Mouse (Mus musculus) A20 (cell line): ENCODE results near the gene Rad51d.
"Not testable (repeated sequence)": the region's sequence is repeated elsewhere in the genome, so short reads cannot be mapped to it uniquely, and the experiment has no call there.

Experiments used
- DNase-seq: peaks from one replicate; pipeline ENCODE4 v3.0.0-alpha.2; 2011; ENCODE audit warnings: low read depth, low spot score

Gene Rad51d

GRCm38 (mm10) chr11:82890342-82890762 lies at the start of gene Rad51d:
TSS of gene Rad51d (minus strand) at chr11:82890614.
- DNase-seq = peak; percentile 95

DNA sequence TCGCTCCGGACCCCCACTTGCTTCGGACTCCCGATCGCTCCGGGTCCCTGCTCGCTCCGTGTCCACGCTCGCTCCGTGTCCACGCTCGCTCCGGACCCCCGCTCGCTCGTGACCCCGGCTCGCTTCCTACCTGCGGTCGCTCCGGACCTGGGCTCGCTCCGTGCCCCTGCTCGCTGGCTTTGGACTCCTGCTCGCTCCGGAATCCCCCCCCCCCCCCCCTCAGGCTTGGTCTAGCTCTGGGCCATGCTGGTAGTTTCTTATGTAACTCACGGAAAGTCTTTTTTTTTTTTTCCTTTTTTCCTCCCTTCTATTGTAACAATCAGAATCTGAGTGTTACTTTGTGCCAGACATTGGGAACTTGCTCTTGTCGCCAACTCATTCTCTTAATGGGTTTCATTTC lies 42.8 kb upstream of the Rad51d start:
- no peak for DNase-seq

DNA sequence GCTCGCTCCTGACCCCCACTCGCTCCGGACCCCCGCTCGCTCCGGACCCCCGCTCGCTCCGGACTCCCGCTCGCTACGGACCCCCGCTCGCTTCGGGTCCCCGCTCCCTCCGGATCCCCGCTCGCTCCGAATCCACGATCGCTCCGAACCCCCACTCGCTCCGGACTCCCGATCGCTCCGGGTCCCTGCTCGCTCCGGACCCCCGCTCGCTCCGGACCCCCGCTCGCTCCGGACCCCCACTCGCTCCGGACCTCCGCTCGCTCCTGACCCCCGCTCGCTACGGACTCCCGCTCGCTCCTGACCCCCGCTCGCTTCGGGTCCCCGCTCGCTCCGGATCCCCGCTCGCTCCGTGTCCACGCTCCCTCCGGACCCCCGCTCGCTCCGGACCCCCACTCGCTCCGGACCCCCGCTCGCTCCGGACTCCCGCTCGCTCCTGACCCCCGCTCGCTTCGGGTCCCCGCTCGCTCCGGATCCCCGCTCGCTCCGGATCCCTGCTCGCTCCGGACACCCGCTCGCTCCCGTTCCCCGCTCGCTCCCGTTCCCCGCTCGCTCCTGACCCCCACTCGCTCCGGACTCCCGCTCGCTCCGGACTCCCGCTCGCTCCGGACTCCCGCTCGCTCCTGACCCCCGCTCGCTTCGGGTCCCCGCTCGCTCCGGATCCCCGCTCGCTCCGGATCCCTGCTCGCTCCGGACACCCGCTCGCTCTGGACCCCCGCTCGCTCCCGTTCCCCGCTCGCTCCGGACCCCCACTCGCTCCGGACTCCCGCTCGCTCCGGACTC lies 41.4 kb upstream of the Rad51d start:
- not testable (repeated sequence) for DNase-seq

GRCm38 (mm10) chr11:82931161-82931560 lies 40.7 kb upstream of the Rad51d start:
- DNase-seq = not testable (repeated sequence)

DNA sequence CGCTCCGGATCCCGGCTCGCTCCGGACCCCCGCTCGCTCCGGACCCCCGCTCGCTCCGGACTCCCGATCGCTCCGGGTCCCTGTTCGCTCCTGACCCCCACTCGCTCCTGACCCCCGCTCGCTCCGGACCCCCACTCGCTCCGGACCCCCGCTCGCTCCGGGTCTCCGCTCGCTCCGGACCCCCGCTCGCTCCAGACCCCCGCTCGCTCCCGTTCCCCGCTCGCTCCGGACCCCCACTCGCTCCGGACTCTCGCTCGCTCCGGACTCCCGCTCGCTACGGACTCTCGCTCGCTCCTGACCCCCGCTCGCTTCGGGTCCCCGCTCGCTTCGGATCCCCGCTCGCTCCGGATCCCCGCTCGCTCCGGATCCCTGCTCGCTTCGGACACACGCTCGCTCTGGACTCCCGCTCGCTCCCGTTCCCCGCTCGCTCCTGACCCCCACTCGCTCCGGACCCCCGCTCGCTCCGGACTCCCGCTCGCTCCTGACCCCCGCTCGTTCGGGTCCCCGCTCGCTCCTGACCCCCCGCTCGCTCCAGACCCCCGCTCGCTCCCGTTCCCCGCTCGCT lies 40.1 kb upstream of the Rad51d start:
- not testable (repeated sequence) for DNase-seq

DNA sequence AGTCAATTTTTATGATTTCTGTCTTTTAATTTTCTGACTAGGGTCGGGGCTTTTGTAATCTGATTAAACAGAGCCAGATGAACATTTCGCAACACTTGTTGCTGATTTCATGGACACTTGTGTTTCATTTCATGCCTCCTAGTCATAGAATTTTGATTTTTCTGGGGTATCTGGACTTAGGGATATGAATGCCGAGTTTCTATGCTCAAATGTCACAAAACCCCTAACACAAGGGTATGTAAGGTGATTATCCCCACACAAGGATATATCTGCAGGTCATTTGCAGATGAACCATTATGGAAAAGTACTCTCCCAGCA lies 39.2 kb upstream of the Rad51d start:
- no peak for DNase-seq

GRCm38 (mm10) chr11:82928897-82929632 lies 38.7 kb upstream of the Rad51d start:
- no peak for DNase-seq

- not testable (repeated sequence) for DNase-seq
Observed at GRCm38 (mm10) chr11:82923910-82924309, 33.5 kb upstream of the Rad51d start.

DNA sequence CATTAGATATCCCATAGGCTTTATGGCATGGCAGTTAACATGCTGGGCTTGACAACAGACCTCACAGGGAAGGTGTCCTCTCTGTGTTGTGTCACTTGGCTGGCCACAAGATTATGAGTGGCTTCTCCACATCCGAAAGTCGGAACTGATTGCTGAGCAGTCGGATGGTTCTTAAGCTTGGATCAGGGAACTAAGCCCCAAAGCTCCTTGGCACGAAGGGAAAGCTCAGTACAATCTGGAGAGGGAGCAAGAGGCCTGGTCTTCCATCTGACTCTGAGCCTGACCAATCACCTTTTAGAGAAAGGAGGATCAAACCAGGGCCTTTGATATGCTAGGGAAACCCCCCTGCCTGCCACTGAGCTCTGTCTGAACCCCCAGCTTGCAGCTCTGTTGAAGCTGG lies 31.3 kb upstream of the Rad51d start:
- DNase-seq = no peak

DNA sequence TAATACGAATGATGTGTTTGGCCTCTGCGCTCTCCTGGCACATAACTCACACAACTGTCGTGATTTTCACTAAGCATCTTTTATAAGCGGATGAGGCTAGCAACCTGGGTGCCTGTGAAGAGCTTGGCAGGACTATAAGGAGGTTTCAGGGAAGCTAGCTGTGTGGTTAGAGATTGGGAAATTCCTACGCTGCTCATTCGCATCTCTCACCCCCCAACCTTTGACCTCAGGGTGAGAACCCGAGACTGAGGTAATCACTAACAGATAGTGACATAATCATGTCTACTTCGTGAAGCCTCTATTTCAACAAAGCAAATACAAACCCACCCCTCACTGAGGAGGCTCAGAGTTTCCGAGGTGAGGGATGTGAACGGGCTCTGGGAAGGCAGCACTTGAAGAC lies 30.4 kb upstream of the Rad51d start:
- DNase-seq = no peak

DNA sequence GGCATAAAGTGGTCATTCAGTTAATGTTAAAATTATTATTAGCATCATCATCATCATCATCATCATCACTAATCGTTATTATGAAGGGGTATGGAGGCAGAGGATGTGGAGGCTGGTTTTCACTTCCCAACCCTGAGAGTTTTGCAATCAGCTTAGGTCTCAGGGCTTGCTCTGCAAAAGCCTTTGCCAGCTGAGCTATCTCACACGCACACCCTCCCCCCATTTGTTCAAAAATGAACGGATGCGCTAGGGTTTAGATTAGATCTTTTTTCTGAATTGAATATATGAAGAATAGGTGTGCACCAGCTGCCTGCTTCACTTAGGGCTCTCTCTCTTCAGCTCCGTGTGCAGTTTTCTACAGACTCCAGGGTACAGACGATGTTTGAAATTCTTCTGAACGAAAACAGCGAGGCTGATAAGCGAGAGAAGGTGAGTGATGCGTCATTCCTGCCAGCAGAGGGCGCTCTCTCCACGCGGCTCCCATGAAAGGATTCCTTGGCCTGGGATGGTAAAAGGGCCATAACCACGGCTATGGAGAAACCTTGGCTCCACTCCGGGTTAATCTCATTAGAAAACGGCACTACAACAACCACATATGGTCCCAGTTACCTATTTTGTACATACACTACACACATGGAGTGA lies 24.4 kb upstream of the Rad51d start:
- DNase-seq = peak; percentile 71

DNA sequence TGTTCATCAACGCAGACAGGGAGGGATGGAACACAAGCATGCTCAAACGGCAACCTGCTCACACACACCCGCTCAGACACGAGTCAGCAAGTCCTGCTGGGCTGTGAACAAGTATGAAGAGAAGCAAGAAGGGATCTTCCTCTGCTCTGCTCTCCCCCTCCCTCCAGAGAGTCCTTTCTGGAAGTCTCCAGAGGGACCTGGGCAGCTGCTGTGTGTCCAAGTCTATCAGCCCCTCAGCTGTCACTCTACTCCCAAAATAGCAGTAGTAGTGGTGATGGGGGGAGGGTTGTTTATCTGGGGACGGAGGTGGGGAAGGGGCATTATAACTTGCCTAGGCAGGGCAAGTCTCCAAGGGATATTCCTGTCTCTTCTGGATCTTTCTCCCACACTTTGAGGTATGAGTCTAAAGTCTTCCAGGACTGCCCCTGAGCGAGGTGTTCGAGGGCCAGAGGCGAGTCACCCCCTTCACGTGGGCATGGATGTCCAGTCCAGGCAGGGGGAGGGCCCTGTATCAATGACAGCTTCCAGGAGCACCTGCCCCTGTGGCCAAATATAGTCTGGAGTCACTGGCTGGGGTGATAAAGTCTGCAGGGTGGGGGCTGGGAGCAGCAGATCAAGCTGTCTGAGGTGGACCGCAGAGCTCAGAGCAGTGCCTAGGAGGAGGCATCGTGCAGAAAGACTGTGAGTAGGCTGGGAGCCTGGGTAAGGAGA lies 20.4 kb upstream of the Rad51d start:
- no peak for DNase-seq

DNA sequence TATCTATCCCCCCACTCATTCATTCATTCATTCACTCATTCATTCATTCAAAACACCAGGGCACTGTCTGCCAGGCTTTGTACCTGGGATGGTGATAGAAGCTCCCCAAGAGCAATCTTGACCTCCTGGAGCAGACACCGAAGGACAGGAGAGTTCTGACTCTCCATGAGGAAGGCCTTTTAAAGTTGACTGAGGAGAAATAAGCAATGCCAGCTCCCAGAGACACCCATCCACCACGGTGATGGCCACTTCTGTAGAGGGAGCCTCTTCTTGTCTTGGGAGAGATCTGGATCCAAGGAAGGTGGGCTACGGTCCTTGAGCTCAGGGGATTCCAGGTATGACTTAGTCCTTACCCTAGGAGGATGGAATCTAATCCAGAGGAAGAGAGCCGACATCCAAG lies 19.8 kb upstream of the Rad51d start, which contains the start of gene Unc45b:
Gene Unc45b (plus strand): TSS at position 301 of the 400 bp plus-strand sequence.
- no peak for DNase-seq

GRCm38 (mm10) chr11:82908608-82908989 lies 18.2 kb upstream of the Rad51d start:
- no peak for DNase-seq

DNA sequence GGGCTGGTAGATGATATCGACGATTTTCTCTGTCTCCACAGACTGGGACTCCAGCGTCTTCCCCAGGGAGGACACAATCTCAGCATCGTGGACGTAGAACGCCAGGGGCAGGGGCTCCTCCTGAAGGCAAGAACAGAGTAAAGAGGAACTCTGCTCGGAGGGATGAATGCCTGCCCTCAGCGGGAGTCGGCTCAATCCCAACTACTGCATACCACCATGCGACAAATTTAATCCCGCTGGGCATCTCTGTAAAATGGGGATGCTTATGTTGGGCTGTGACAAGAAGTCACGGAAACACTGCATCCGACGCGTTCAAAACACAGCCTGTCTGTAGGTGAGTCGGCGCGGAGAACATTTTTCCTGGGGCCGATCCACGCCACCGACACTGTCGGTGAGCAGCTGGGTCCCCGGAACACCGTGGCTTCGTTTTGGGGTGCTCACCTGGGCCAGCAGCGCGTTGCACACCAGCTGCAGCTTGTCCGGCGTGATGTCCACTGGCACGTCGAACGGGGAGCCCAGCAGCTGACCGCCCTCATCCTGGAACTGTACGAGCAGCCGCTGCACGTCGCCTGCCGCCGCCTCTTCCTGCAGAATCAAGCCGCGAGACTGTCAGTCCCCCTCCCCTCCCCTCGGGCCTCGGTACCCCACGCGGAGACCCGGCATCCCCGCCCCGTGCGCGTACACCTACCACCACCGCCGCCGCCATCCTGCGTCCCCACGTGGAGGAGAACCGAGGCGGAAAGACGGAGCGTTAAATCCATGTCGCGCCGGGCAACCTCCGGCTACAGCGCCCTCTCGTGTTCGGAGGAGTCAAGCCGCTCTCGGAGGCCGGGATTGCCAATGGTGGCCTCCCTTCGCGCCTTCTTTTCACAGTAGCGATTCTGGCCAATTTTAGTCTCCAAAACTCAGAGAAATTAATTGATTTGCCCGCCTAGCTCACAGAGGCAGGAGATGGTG lies 17.5 kb upstream of the Rad51d start, which contains the start of gene Nle1:
Gene Nle1 (minus strand): TSS at position 761 of the 957 bp plus-strand sequence.
- DNase-seq = peak; percentile 93

GRCm38 (mm10) chr11:82905816-82906215 lies 15.4 kb upstream of the Rad51d start:
- DNase-seq = no peak

DNA sequence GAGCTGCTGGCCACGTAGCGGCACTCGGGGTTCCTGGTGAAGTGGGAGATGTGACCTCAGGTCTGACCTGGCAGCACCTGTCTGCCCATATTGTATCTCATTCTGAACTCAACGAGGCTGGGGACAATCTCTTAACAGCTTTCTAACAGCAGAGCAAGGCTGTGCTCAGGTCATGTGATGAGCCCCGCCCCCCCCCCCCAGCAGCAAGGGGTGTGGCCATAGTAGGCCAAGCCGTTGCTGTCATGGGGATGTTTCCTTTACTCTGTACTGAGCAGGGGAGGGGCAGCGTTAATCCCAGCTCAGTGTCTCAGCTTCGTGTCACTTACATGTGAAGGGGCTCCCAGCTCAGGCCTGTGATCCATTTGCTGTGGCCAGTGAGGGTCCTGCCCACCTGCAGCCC lies 14.5 kb upstream of the Rad51d start:
- no peak for DNase-seq

GRCm38 (mm10) chr11:82901606-82902310 lies 11.3 kb upstream of the Rad51d start:
- no peak for DNase-seq

- DNase-seq = no peak
Observed at GRCm38 (mm10) chr11:82899720-82900119, 9.3 kb upstream of the Rad51d start.

DNA sequence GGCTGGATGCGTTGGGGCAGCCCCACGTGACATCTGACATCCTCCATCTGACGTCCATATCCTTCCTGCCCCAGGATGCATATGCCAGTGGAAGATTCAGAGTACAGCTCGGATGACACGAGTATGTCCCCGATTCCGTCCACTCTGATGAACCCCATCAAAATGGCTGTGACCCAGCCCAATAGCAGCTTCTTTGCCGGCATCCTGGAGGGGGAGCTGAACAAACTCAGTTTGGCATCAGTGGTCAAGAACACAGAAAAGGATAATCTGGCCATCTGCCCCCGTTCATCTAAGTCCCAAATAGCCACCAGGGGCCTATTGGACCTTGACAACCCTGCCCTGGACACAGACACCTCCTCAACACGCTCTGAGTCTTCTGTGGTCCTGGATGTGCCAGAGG lies 7.1 kb upstream of the Rad51d start:
- DNase-seq = no peak
